Mouse (Mus musculus) heart, adult 2 months (tissue): ENCODE measurements around the gene Adamtsl1. TPM values are rescaled to one million over a fixed set of nuclear protein-coding genes. Genes with fewer than 3 reads are reported as not detected.
A peak's percentile ranks its signal among the peaks of the same experiment; 100 is the strongest.

ENCODE experiments used
- DNase-seq, 2 experiments: peaks; one replicate each; pipeline ENCODE4 v3.0.0; 2021
- H3K27ac ChIP-seq: fragments of 200-600 bp; 2 replicates; pipeline ENCODE4 v1.8.1; 2022
- H3K27me3 ChIP-seq: fragments of 200-500 bp; 2 replicates; pipeline ENCODE4 v1.6.1; 2012; ENCODE audit warnings: mild to moderate bottlenecking, low read length, inconsistent platforms, mixed read lengths; ENCODE audit not compliant: control insufficient read depth, insufficient read depth
- H3K36me3 ChIP-seq: fragments of 200-500 bp; 2 replicates; pipeline ENCODE4 v1.6.1; 2012; ENCODE audit warnings: low read length, inconsistent platforms; ENCODE audit not compliant: control insufficient read depth, insufficient read depth
- H3K4me1 ChIP-seq: fragments of 200-500 bp; 2 replicates; pipeline ENCODE4 v1.6.1; 2011; ENCODE audit warnings: low read length; ENCODE audit not compliant: control insufficient read depth, insufficient read depth
- H3K4me3 ChIP-seq: fragments of 200-600 bp; 2 replicates; pipeline ENCODE4 v1.8.1; 2022
- H3K79me2 ChIP-seq: fragments of 200-500 bp; replicated peaks from 2 replicates; pipeline ENCODE4 v1.6.1; 2012; ENCODE audit warnings: mild to moderate bottlenecking, inconsistent platforms, low read length, moderate library complexity, mixed read lengths; ENCODE audit not compliant: control insufficient read depth, insufficient read depth
- H3K9ac ChIP-seq: fragments of 200-500 bp; 2 replicates; pipeline ENCODE4 v1.6.1; 2012; ENCODE audit warnings: low read depth, mild to moderate bottlenecking, control low read depth, inconsistent platforms, low read length, mixed read lengths
- CTCF ChIP-seq: fragments of 200-600 bp; IDR thresholded peaks from 2 replicates; pipeline ENCODE4 v1.8.1; 2022; ENCODE audit warnings: antibody characterized with exemption, mild to moderate bottlenecking, moderate library complexity
- EP300 ChIP-seq: fragments of 200-500 bp; IDR thresholded peaks from 2 replicates; pipeline ENCODE4 v1.6.1; 2011; ENCODE audit warnings: low read depth, low read length, control low read depth; ENCODE audit not compliant: insufficient read depth
- POLR2A ChIP-seq: fragments of 200-500 bp; IDR thresholded peaks from 2 replicates; pipeline ENCODE4 v1.6.1; 2011; ENCODE audit warnings: mild to moderate bottlenecking, low read depth, low read length, control low read depth; ENCODE audit not compliant: insufficient read depth
- WGBS: fragments of 180-500 bp; shearing (Covaris S2); methylation state at CpG from one replicate; pipeline ENCODE4 v1.1.7; 2018; 5-methylcytosine and 5-hydroxymethylcytosine counted together
- intact Hi-C: fragments of 180-260 bp; cut with DNase I; formaldehyde crosslinking; loops from one replicate; pipeline ENCODE4 v1.15.1; 2025
- polyA plus RNA-seq: library from polyadenylated mRNA; depleted of rRNA; stranded (reverse); fragments of >200 nt; gene quantifications from 2 replicates; pipeline ENCODE4 v1.2.3, GENCODE M21; 2012
- total RNA-seq, 2 experiments: library from RNA; stranded (reverse); gene quantifications; 2 replicates each; pipeline ENCODE4 v1.2.3; 2021

Adamtsl1 gene
- total and polyA plus RNA-seq, 3 experiments, result 2.2 to 3.2 (median 2.4) TPM

GRCm38 (mm10) chr4:86317916-86318542, 804.1 kb downstream of the Adamtsl1 start:
- H3K79me2 ChIP-seq, result no peaks in the 10 kb centered on the region
- H3K4me3 ChIP-seq, result no peak overlapping the region
- H3K36me3 ChIP-seq, result no peaks in the 10 kb centered on the region
- H3K9ac ChIP-seq, result no peak overlapping the region
- no peaks in the 10 kb centered on the region for H3K4me1 ChIP-seq
- H3K27me3 ChIP-seq, result no peaks in the 10 kb centered on the region
- 20% methylated on average over 3 of the region's 3 CpGs for WGBS
- intact Hi-C loops, result no loop called here
- no peak for DNase-seq
- no peak overlapping the region for H3K27ac ChIP-seq
- TF ChIP-seq CTCF, result no peak
- no peak for TF ChIP-seq POLR2A
- TF ChIP-seq EP300, result no peak

- Histone ChIP-seq H3K27ac (no peak overlapping the region), H3K36me3 (no peaks in the 10 kb centered on the region), H3K9ac (no peak overlapping the region), H3K4me1 (peaks cover 5% of the 10 kb centered on the region), H3K27me3 (no peaks in the 10 kb centered on the region), H3K79me2 (no peaks in the 10 kb centered on the region), H3K4me3 (no peak overlapping the region)
- intact Hi-C loops, result no loop called here
- no peak for TF ChIP-seq EP300
- no peak for TF ChIP-seq CTCF
- no peak for TF ChIP-seq POLR2A
- no peak for DNase-seq
- WGBS, result 42% methylated on average over 2 of the region's 2 CpGs
These were observed 811.4 kb downstream of the Adamtsl1 start for GRCm38 (mm10) chr4:86325411-86325810.

- Histone ChIP-seq H3K4me3 (no peak overlapping the region), H3K27me3 (no peaks in the 10 kb centered on the region), H3K27ac (no peak overlapping the region), H3K9ac (no peak overlapping the region), H3K4me1 (peaks cover 5% of the 10 kb centered on the region), H3K36me3 (no peaks in the 10 kb centered on the region), H3K79me2 (no peaks in the 10 kb centered on the region)
- TF ChIP-seq EP300, result no peak
- no peak for TF ChIP-seq POLR2A
- TF ChIP-seq CTCF, result no peak
- peak in 1 of 2 experiments; percentile 4 for DNase-seq
- WGBS, result 52% methylated on average over 5 of the region's 5 CpGs
- intact Hi-C loops, result no loop called here
These were observed 812.0 kb downstream of the Adamtsl1 start for GRCm38 (mm10) chr4:86326003-86326402.

- TF ChIP-seq POLR2A (no peak), EP300 (no peak), CTCF (no peak)
- 74% methylated on average over 8 of the region's 8 CpGs for WGBS
- H3K27ac ChIP-seq, result no peak overlapping the region
- H3K79me2 ChIP-seq, result no peaks in the 10 kb centered on the region
- no peak overlapping the region for H3K9ac ChIP-seq
- no peak overlapping the region for H3K4me3 ChIP-seq
- intact Hi-C loops, result no loop called here
- H3K36me3 ChIP-seq, result no peaks in the 10 kb centered on the region
- peaks cover 5% of the 10 kb centered on the region for H3K4me1 ChIP-seq
- H3K27me3 ChIP-seq, result no peaks in the 10 kb centered on the region
- DNase-seq, result no peak
These were observed 812.7 kb downstream of the Adamtsl1 start for GRCm38 (mm10) chr4:86326638-86327037.

GRCm38 (mm10) chr4:86329481-86329880, 815.5 kb downstream of the Adamtsl1 start:
- intact Hi-C loops, result no loop called here
- DNase-seq, result no peak
- Histone ChIP-seq H3K9ac (no peak overlapping the region), H3K79me2 (no peaks in the 10 kb centered on the region), H3K36me3 (no peaks in the 10 kb centered on the region), H3K27me3 (no peaks in the 10 kb centered on the region), H3K27ac (no peak overlapping the region), H3K4me3 (no peak overlapping the region), H3K4me1 (peaks cover 5% of the 10 kb centered on the region)
- 72% methylated on average over 1 of the region's 1 CpGs for WGBS
- no peak for TF ChIP-seq EP300
- TF ChIP-seq POLR2A, result no peak
- no peak for TF ChIP-seq CTCF

GRCm38 (mm10) chr4:86335861-86336415, 822.0 kb downstream of the Adamtsl1 start:
- no peak for DNase-seq
- no peaks in the 10 kb centered on the region for H3K36me3 ChIP-seq
- H3K27me3 ChIP-seq, result no peaks in the 10 kb centered on the region
- H3K79me2 ChIP-seq, result no peaks in the 10 kb centered on the region
- no peak overlapping the region for H3K27ac ChIP-seq
- no peak for TF ChIP-seq CTCF
- TF ChIP-seq POLR2A, result no peak
- TF ChIP-seq EP300, result no peak
- intact Hi-C loops, result loop anchor here (5.0 kb wide), 1 partner anchor 151 kb away; no protein-coding TSS in a partner anchor
- no peak overlapping the region for H3K4me3 ChIP-seq
- H3K9ac ChIP-seq, result no peak overlapping the region
- H3K4me1 ChIP-seq, result no peaks in the 10 kb centered on the region
- WGBS, result 55% methylated on average over 10 of the region's 10 CpGs
